ENCODE assay signal across 8 mouse cellular contexts in genomic region chr5:116592049-116592800, GRCm38 (mm10). TPM values are rescaled to one million over a fixed set of nuclear protein-coding genes. Genes with fewer than 3 reads are reported as not detected.
DNase-seq lines count a peak whose midpoint lies in the region; ATAC-seq lines count a peak whose summit lies in the region.

No protein-coding gene starts in this region.

- no peaks in the 10 kb centered on the region for H3K36me3 ChIP-seq in heart, embryonic 11.5 days (ENCODE audit: control insufficient read depth, insufficient read depth, low read length)
- H3K36me3 ChIP-seq in hindbrain, embryonic 14.5 days (replicated peaks; ENCODE audit: control insufficient read depth, insufficient read depth), result no peaks in the 10 kb centered on the region
- H3K36me3 ChIP-seq in neural tube, embryonic 11.5 days (ENCODE audit: control insufficient read depth, insufficient read depth, low read length), result no peaks in the 10 kb centered on the region

- H3K9ac ChIP-seq in heart, embryonic 11.5 days (ENCODE audit: low read depth, low read length), result no peak overlapping the region
- H3K9ac ChIP-seq in hindbrain, embryonic 14.5 days, result peak overlapping the region; percentile 74
- H3K9ac ChIP-seq in neural tube, embryonic 11.5 days (ENCODE audit: low read length), result peak overlapping the region; percentile 66

- H3K9me3 ChIP-seq in heart, embryonic 11.5 days (replicated peaks; ENCODE audit: control insufficient read depth, low read length), result peaks cover 4% of the 10 kb centered on the region
- no peaks in the 10 kb centered on the region for H3K9me3 ChIP-seq in hindbrain, embryonic 14.5 days (ENCODE audit: control insufficient read depth, low read length)
- no peaks in the 10 kb centered on the region for H3K9me3 ChIP-seq in neural tube, embryonic 11.5 days (ENCODE audit: control insufficient read depth, low read length)

- H3K4me1 ChIP-seq in heart, embryonic 11.5 days (ENCODE audit: control insufficient read depth, insufficient read depth, low read length), result no peaks in the 10 kb centered on the region
- peaks cover 30% of the 10 kb centered on the region for H3K4me1 ChIP-seq in hindbrain, embryonic 14.5 days (replicated peaks; ENCODE audit: control insufficient read depth, insufficient read depth, low read length)
- peaks cover 10% of the 10 kb centered on the region for H3K4me1 ChIP-seq in neural tube, embryonic 11.5 days (ENCODE audit: control insufficient read depth, insufficient read depth, low read length)

- peak overlapping the region; percentile 28 for H3K4me3 ChIP-seq in heart, embryonic 11.5 days (ENCODE audit: low read depth, low read length)
- H3K4me3 ChIP-seq in hindbrain, embryonic 14.5 days (replicated peaks; ENCODE audit: low read length), result peak overlapping the region; percentile 71
- H3K4me3 ChIP-seq in neural tube, embryonic 11.5 days (ENCODE audit: low read depth, low read length), result peak overlapping the region; percentile 55

- no peak for ATAC-seq in heart, embryonic 11.5 days (replicated peaks; ENCODE audit: insufficient number of reproducible peaks, low FRiP score, low TSS enrichment)
- peak; percentile 29 for ATAC-seq in hindbrain, embryonic 14.5 days (ENCODE audit: low FRiP score)
- peak; percentile 68 for ATAC-seq in neural tube, embryonic 11.5 days (ENCODE audit: insufficient read depth, low FRiP score, low TSS enrichment)

- H3K27ac ChIP-seq in heart, embryonic 11.5 days (ENCODE audit: low read depth, low read length), result no peak overlapping the region
- H3K27ac ChIP-seq in hindbrain, embryonic 14.5 days, result peak overlapping the region; percentile 97
- H3K27ac ChIP-seq in neural tube, embryonic 11.5 days (ENCODE audit: low read depth, low read length), result peak overlapping the region; percentile 96

- peak overlapping the region; percentile 58 for H3K4me2 ChIP-seq in heart, embryonic 11.5 days
- H3K4me2 ChIP-seq in hindbrain, embryonic 14.5 days (replicated peaks), result peak overlapping the region; percentile 91
- H3K4me2 ChIP-seq in neural tube, embryonic 11.5 days (ENCODE audit: low read depth), result peak overlapping the region; percentile 81

- WGBS in heart, embryonic 11.5 days (ENCODE audit: insufficient replicate concordance), result under 1% methylated on average over 32 of the region's 32 CpGs
- WGBS in hindbrain, embryonic 14.5 days, result under 1% methylated on average over 32 of the region's 32 CpGs
- WGBS in neural tube, embryonic 11.5 days, result under 1% methylated on average over 32 of the region's 32 CpGs

- DNase-seq in heart, adult 9 months (ENCODE audit: low spot score in 2 of 2), result no peak
- DNase-seq in cerebellum, postnatal 14 days, result peak; percentile 77
- DNase-seq in hindbrain, embryonic 14.5 days (ENCODE audit: low spot score), result peak; percentile 67
- peak; percentile 85 for DNase-seq in neural tube, embryonic 11.5 days (ENCODE audit: low spot score)
- DNase-seq in Muller cell, postnatal 12 days (ENCODE audit: inconsistent ontology term), result no peak
- no peak for DNase-seq in adrenal gland, adult 8-10 months
- no peak for DNase-seq in layer of hippocampus, adult 9-11 months

- peaks cover 45% of the 10 kb centered on the region for H3K27me3 ChIP-seq in heart, embryonic 11.5 days (ENCODE audit: control insufficient read depth, insufficient read depth, low read length)
- no peaks in the 10 kb centered on the region for H3K27me3 ChIP-seq in hindbrain, embryonic 14.5 days (ENCODE audit: control insufficient read depth, insufficient read depth, low read length)
- H3K27me3 ChIP-seq in neural tube, embryonic 11.5 days (ENCODE audit: control insufficient read depth, insufficient read depth, low read length), result no peaks in the 10 kb centered on the region; the same call in 1 of the 2 replicates

RNA-seq across cellular contexts. Expression of gene Srrm4, which starts 0.6 kb away (rescaled TPM):
- 0.86 and 1.5 TPM in 2 replicates for polyA plus RNA-seq in heart, embryonic 11.5 days (2014; fragmentation: Nextera tagmentation; extraction: Ambion mirVana)
- 18.0 and 19.2 TPM in 2 replicates for polyA plus RNA-seq in hindbrain, embryonic 14.5 days (2014; fragmentation: Nextera tagmentation; extraction: Ambion mirVana)
- polyA plus RNA-seq in neural tube, embryonic 11.5 days (2014; fragmentation: Nextera tagmentation; extraction: Ambion mirVana), result 18.1 and 20.7 TPM in 2 replicates
- 1 to 10 TPM; 1.3 to 2.7 (median 2.3) TPM for total RNA-seq in adrenal gland, adult 8-10 months (2022)

Comparison
In these comparisons a context has a peak if more than half of its experiments do, and no peak if none do; other contexts are left out.
1. DNase-seq: peak in cerebellum, postnatal 14 days (2 of 2), hindbrain, embryonic 14.5 days (single experiment) and neural tube, embryonic 11.5 days (single experiment); none in heart, adult 9 months (0 of 2), Muller cell, postnatal 12 days (single experiment), adrenal gland, adult 8-10 months (single experiment) and layer of hippocampus, adult 9-11 months (single experiment).
2. Peak in every context shown above with its lines, with median percentiles within 50 percentile points of each other: H3K4me2 ChIP-seq and H3K4me3 ChIP-seq.